Comparison of ENCODE assay signal across 9 mouse cellular contexts in genomic region chr11:119022068-119022894, GRCm38 (mm10). TPM values are rescaled to one million over a fixed set of nuclear protein-coding genes. Genes with fewer than 3 reads are reported as not detected.
DNase-seq lines count a peak whose midpoint lies in the region; ATAC-seq and TF ChIP-seq lines count a peak whose summit lies in the region.
"Had no signal": no experiment of that assay in that cellular context is flagged by ENCODE, and none has a peak within 500 bp of the region (broad histone marks: within the 10 kb centered on the region; RNA-seq: fewer than 3 reads in every experiment).

No protein-coding gene starts in this region.

- H3K4me3 ChIP-seq in lung, embryonic 15.5 days = peak overlapping the region; percentile 97
- H3K4me3 ChIP-seq in embryonic facial prominence, embryonic 11.5 days (ENCODE audit: low read depth, low read length) = peak overlapping the region; percentile 96
- H3K4me3 ChIP-seq in intestine, postnatal 0 days (ENCODE audit: low read depth, low read length) = peak overlapping the region; percentile 85
- peak overlapping the region; percentile 94 for H3K4me3 ChIP-seq in neural tube, embryonic 15.5 days (replicated peaks)

- H3K9ac ChIP-seq in lung, embryonic 15.5 days = peak overlapping the region; percentile 92
- peak overlapping the region; percentile 99 for H3K9ac ChIP-seq in embryonic facial prominence, embryonic 11.5 days (replicated peaks; ENCODE audit: low read length)
- peak overlapping the region; percentile 65; the same call in 1 of the 2 replicates for H3K9ac ChIP-seq in intestine, postnatal 0 days (ENCODE audit: low read depth, low read length)
- H3K9ac ChIP-seq in neural tube, embryonic 15.5 days (replicated peaks) = peak overlapping the region; percentile 67

- H3K36me3 ChIP-seq in lung, embryonic 15.5 days = peaks cover 10% of the 10 kb centered on the region
- H3K36me3 ChIP-seq in embryonic facial prominence, embryonic 11.5 days (replicated peaks; ENCODE audit: control insufficient read depth, insufficient read depth, low read depth, low read length) = peaks cover 9% of the 10 kb centered on the region
- peaks cover 9% of the 10 kb centered on the region for H3K36me3 ChIP-seq in intestine, postnatal 0 days (ENCODE audit: control insufficient read depth, insufficient read depth)
- H3K36me3 ChIP-seq in neural tube, embryonic 15.5 days = peaks cover 9% of the 10 kb centered on the region

- H3K9me3 ChIP-seq in lung, embryonic 15.5 days = no peaks in the 10 kb centered on the region
- no peaks in the 10 kb centered on the region for H3K9me3 ChIP-seq in embryonic facial prominence, embryonic 11.5 days (replicated peaks; ENCODE audit: control insufficient read depth, low read length)
- H3K9me3 ChIP-seq in intestine, postnatal 0 days (ENCODE audit: control insufficient read depth) = no peaks in the 10 kb centered on the region
- H3K9me3 ChIP-seq in neural tube, embryonic 15.5 days (replicated peaks) = no peaks in the 10 kb centered on the region

- peaks cover 14% of the 10 kb centered on the region; the same call in 1 of the 2 replicates for H3K27me3 ChIP-seq in lung, embryonic 15.5 days
- no peaks in the 10 kb centered on the region for H3K27me3 ChIP-seq in embryonic facial prominence, embryonic 11.5 days (ENCODE audit: control insufficient read depth, insufficient read depth, low read length)
- H3K27me3 ChIP-seq in intestine, postnatal 0 days (replicated peaks; ENCODE audit: control insufficient read depth, insufficient read depth, low read length) = peaks cover 12% of the 10 kb centered on the region
- H3K27me3 ChIP-seq in neural tube, embryonic 15.5 days (replicated peaks) = peaks cover 12% of the 10 kb centered on the region

- peaks cover 46% of the 10 kb centered on the region for H3K4me1 ChIP-seq in lung, embryonic 15.5 days
- H3K4me1 ChIP-seq in embryonic facial prominence, embryonic 11.5 days (ENCODE audit: control insufficient read depth, insufficient read depth, low read length) = peaks cover 10% of the 10 kb centered on the region
- H3K4me1 ChIP-seq in intestine, postnatal 0 days (replicated peaks; ENCODE audit: control insufficient read depth, insufficient read depth, low read length) = peaks cover 11% of the 10 kb centered on the region
- H3K4me1 ChIP-seq in neural tube, embryonic 15.5 days = peaks cover 44% of the 10 kb centered on the region

- TF ChIP-seq CTCF in intestine, postnatal 0 days (IDR thresholded peaks at IDR 0.05; ENCODE audit: low read depth) = peak; percentile 72

- 4% methylated on average over 42 of the region's 42 CpGs for WGBS in lung, embryonic 15.5 days
- WGBS in embryonic facial prominence, embryonic 11.5 days = 5% methylated on average over 42 of the region's 42 CpGs
- 3% methylated on average over 42 of the region's 42 CpGs for WGBS in intestine, postnatal 0 days
- WGBS in neural tube, embryonic 15.5 days = 3% methylated on average over 42 of the region's 42 CpGs

- no peak for DNase-seq in lung, adult 18-20 months
- DNase-seq in embryonic facial prominence, embryonic 11.5 days (ENCODE audit: low spot score) = no peak
- no peak for DNase-seq in T-cell, adult 2 months (ENCODE audit: low spot score)
- no peak for DNase-seq in gastrocnemius, postnatal 10 days
- DNase-seq in kidney, adult 18-20 months = no peak

- peak overlapping the region; percentile 78 for H3K4me2 ChIP-seq in lung, embryonic 15.5 days
- H3K4me2 ChIP-seq in embryonic facial prominence, embryonic 11.5 days (ENCODE audit: low read depth, low read length) = peak overlapping the region; percentile 95
- H3K4me2 ChIP-seq in intestine, postnatal 0 days (replicated peaks; ENCODE audit: low read depth) = peak overlapping the region; percentile 97
- H3K4me2 ChIP-seq in neural tube, embryonic 15.5 days = peak overlapping the region; percentile 93

- no peak for ATAC-seq in lung, embryonic 15.5 days (ENCODE audit: borderline replicate concordance, extremely low read depth, low FRiP score, low TSS enrichment)
- no peak; the same call in 1 of the 2 replicates for ATAC-seq in embryonic facial prominence, embryonic 11.5 days (replicated peaks; ENCODE audit: insufficient number of reproducible peaks, low FRiP score, low TSS enrichment, low read depth)
- ATAC-seq in intestine, postnatal 0 days = no peak; the same call in 1 of the 2 replicates
- no peak for ATAC-seq in neural tube, embryonic 15.5 days (ENCODE audit: low FRiP score)

- H3K27ac ChIP-seq in lung, embryonic 15.5 days = peak overlapping the region; percentile 93
- peak overlapping the region; percentile 97 for H3K27ac ChIP-seq in embryonic facial prominence, embryonic 11.5 days (replicated peaks; ENCODE audit: low read depth, low read length)
- no peak overlapping the region for H3K27ac ChIP-seq in intestine, postnatal 0 days (ENCODE audit: low read depth, low read length)
- peak overlapping the region; percentile 80 for H3K27ac ChIP-seq in neural tube, embryonic 15.5 days (replicated peaks)

RNA-seq across cellular contexts. Expression of gene Cbx2, which starts 0.5 kb away (rescaled TPM):
- 36.7 and 38.3 TPM in 2 replicates for polyA plus RNA-seq in lung, embryonic 15.5 days (2015; fragmentation: Nextera tagmentation; extraction: Ambion mirVana)
- polyA plus RNA-seq in embryonic facial prominence, embryonic 11.5 days (2014; fragmentation: Nextera tagmentation; extraction: Ambion mirVana) = 87.1 and 91.8 TPM in 2 replicates
- polyA plus RNA-seq in intestine, postnatal 0 days (2015; fragmentation: Nextera tagmentation; extraction: Ambion mirVana) = 4.9 TPM in 2 replicates
- polyA plus RNA-seq in neural tube, embryonic 15.5 days (2015; fragmentation: Nextera tagmentation; extraction: Ambion mirVana) = 8.3 and 13.3 TPM in 2 replicates
- 1 to 10 TPM; 2.3 to 3.0 TPM for total RNA-seq in gastrocnemius, postnatal 10 days (2021)

RNA-seq across cellular contexts. Expression of gene Cbx8, which starts 18.5 kb away (rescaled TPM):
- polyA plus RNA-seq in lung, embryonic 15.5 days (2015; fragmentation: Nextera tagmentation; extraction: Ambion mirVana) = 9.4 and 11.3 TPM in 2 replicates
- polyA plus RNA-seq in embryonic facial prominence, embryonic 11.5 days (2014; fragmentation: Nextera tagmentation; extraction: Ambion mirVana) = 10.3 and 12.2 TPM in 2 replicates
- 6.4 and 6.6 TPM in 2 replicates for polyA plus RNA-seq in intestine, postnatal 0 days (2015; fragmentation: Nextera tagmentation; extraction: Ambion mirVana)
- polyA plus RNA-seq in neural tube, embryonic 15.5 days (2015; fragmentation: Nextera tagmentation; extraction: Ambion mirVana) = 7.2 and 7.3 TPM in 2 replicates
- total RNA-seq in gastrocnemius, postnatal 10 days (2021) = 1 to 10 TPM; 2.3 to 4.7 TPM

RNA-seq across cellular contexts. Expression of gene Enpp7, which starts 34.3 kb away (rescaled TPM):
- not detected in 2 replicates for polyA plus RNA-seq in lung, embryonic 15.5 days (2015; fragmentation: Nextera tagmentation; extraction: Ambion mirVana)
- polyA plus RNA-seq in embryonic facial prominence, embryonic 11.5 days (2014; fragmentation: Nextera tagmentation; extraction: Ambion mirVana) = not detected in 2 replicates
- 30.9 and 32.3 TPM in 2 replicates for polyA plus RNA-seq in intestine, postnatal 0 days (2015; fragmentation: Nextera tagmentation; extraction: Ambion mirVana)
- not detected in 2 replicates for polyA plus RNA-seq in neural tube, embryonic 15.5 days (2015; fragmentation: Nextera tagmentation; extraction: Ambion mirVana)
- not detected for total RNA-seq in gastrocnemius, postnatal 10 days (2021)
- total RNA-seq: monocyte, adult 5-6 weeks had no signal

Comparison
In these comparisons a context has a peak if more than half of its experiments do, and no peak if none do; other contexts are left out.
1. RNA of gene Enpp7, which starts 34.3 kb away (polyA plus RNA-seq): 30.9 to 32.3 TPM in intestine, postnatal 0 days; not detected in lung, embryonic 15.5 days, not detected in embryonic facial prominence, embryonic 11.5 days and not detected in neural tube, embryonic 15.5 days; every median in the first group is over 10 times any median in the second.
2. Peak in every context shown above with its lines, with median percentiles within 50 percentile points of each other: H3K4me2 ChIP-seq, H3K4me3 ChIP-seq and H3K9ac ChIP-seq.